Mouse (Mus musculus) thymus, postnatal 25 days (tissue): ENCODE data around the gene Etv4.

Experiments
- DNase-seq: peaks from one replicate; pipeline ENCODE4 v3.0.0; 2022

The Etv4 gene

DNA sequence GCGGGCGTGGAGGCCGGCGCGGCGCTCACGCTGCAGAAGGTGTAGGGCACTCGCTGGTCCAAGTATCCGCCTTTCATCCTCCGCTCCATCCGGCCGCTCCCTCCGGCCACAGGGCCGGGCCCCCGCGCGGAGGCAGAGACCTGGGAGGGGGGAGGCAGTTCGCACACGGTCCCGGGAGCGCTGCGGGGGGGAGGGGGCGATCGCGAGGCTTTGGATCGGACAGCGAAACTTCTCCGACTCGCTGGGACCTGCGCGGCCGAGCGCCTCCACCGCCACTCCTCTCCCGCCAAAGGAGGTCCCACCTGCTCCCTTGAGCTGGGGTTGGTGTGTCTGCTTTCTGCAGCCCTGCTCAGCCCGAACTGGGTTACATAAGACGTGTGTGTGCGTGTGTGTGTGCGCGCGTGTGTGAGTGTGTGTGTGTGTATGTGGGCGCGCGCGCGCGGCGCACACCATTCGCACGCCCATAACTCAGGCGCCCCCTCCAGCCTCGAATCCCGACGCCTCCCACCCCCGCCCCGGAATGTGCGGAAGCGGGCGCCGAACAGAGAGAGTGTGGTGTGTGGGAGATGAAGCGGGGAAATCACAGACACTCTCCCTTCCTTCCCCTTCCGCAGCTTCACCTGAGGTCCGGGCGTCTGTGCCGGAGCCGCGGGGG, 556 bp downstream of the Etv4 start:
- no peak for DNase-seq

DNA sequence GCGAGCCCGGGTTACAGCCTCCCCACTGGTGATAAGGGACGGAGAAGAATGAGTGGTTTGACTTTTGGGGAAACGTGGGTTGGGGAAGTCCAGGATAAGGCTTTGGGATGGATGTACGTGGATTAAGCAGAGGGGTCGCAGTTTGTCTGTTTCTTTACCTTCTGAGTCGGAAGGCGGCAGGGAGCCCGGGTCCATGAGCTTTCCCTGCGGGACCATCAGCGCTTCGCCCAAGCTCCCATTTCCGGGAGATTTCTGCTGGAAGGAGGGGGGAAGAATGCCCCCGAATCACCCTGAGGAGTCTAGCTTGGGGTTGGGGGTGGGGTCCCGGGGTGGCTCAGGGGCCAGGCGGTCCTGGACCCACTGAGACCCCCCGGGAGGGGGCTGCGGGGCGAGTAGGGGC, 1.1 kb downstream of the Etv4 start:
- DNase-seq, result no peak

DNA sequence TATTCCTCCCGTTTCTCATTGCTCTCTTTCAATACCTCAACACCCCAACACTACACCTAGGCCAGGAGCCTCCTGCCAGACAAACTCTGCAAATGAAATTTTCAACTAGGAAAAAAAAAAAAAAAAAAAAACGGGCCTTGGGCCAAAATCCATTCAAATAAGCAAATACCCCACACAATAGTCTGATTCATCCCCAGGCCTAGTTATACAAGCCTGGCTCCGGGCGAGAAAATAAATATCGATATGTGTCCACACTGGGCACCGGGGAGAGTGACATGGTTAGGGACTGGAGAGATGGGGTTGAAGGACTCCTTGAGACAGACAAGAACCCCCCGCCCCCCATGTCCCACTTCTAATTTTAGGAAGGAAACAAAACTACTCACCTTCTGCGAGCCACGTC, 1.6 kb downstream of the Etv4 start:
- no peak for DNase-seq

GRCm38 (mm10) chr11:101783135-101783534, 2.0 kb downstream of the Etv4 start:
- DNase-seq, result no peak

DNA sequence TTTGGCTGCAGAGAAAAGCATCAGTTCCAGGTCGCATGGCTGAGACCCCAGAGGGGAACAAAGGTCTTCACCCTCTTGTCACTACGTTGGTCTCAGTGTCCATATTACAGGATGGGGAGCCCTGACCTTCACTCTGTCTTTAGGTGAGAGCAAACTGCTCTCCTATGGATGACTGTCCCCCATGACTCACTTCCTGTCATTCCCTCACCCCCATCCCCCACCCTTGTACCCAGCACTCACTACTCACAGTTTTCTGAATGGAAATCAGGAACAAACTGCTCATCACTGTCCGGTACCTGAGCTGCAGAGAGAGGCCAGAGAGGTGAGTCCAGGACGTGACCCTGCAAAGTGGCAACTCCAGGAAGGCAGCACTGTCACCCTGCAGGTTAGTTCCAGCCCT, 8.3 kb downstream of the Etv4 start:
- no peak for DNase-seq

DNA sequence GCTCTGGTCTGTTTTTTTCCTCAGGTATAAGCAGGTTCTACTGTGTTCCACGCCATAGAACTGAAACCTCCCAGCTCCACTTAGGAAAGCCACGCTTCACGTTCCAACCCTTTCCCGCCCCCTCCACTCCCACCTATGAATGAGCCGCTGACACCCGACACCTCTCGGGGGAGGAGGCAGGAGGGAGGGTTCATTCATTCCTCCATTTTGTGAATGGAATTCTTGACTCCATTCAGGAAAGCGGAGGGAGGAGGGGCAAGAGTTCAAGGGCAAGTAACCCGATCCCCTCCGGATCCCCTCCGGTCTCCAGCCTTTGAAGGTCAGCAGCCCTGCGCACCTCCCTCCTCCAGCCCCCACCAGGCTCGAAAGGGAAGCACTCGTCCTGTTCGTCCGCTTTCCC, 12.7 kb downstream of the Etv4 start:
- DNase-seq, result no peak

DNA sequence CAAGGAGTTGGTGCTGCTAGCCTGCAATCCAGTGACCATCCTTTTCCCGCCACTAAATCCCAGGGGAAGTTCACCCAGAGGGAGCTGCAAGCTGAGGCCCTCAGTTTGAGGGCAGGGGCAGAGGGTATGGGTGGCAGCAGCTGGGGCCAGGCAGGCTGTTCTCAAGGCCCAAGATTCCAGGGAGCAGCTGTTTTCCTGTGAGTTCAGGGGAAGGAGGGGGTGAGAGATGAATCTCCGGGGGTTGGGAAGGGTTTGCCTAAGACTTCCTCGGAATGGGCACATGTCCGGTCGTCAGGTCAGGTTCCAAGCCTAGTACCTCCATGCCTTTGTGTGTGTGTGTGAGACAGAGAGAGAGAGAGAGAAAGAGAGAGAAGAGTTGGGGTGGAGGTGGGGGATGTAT, 13.1 kb downstream of the Etv4 start:
- DNase-seq, result no peak

DNA sequence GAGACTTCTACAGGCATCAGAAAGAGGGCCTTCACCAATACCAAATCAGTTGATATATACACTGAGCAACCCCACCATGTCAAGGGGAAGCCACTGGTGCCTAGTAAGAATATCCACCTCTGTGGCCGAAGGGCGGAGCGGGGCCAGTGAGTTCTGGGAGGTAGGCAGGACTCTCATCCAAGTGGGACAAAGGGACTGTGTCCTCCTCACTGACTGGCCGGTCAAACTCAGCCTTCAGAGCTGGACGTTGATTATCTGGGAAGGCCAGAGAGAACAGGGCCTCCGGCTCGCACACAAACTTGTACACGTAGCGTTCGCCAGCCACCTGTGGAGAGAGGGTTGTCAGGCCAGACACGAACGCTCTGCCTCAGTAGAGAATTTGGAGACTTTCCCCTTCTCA, 14.9 kb downstream of the Etv4 start:
- DNase-seq, result no peak

DNA sequence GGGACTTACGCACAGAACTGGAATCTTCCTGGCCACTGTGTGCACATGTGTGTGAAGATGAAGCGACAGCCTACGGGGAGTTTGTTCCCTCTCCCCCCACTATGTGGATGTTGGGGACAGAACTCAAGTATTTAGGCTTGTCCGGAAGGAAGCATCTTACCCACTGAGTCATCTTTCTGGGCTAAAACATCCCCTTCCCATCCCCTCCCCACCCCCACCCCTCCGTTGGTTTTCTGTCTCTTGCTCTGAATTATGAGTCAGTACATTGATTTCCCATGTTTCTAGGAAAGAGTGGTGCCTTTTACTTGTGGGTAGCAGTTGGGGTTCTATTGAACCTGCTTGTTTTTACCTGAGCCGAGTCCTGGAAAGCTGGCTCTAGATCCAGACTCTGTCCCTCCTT, 16.4 kb downstream of the Etv4 start:
- no peak for DNase-seq

- DNase-seq, result no peak
Measured at GRCm38 (mm10) chr11:101767326-101767725, 17.8 kb downstream of the Etv4 start.

GRCm38 (mm10) chr11:101764546-101764945, 20.6 kb downstream of the Etv4 start:
- DNase-seq, result no peak

DNA sequence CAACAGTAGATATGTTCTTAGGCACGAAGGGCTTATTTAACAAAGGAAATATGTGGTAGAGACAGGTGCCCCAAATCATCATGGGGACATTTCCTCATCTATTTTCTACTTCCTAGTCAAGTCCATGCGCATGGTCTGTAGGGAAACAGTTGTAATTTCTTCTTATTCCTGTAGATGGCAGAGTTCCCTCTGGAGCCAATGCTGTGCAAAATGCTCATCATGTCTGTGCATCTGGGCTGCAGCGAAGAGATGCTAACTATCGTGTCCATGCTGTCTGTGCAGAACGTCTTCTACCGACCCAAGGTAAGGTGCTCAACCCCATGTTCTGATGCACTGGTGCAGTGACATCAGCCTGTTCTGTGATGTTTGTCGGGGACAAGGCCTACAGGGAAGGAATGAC, 21.4 kb downstream of the Etv4 start:
- DNase-seq, result no peak

GRCm38 (mm10) chr11:101759530-101759929, 25.6 kb downstream of the Etv4 start:
- no peak for DNase-seq

DNA sequence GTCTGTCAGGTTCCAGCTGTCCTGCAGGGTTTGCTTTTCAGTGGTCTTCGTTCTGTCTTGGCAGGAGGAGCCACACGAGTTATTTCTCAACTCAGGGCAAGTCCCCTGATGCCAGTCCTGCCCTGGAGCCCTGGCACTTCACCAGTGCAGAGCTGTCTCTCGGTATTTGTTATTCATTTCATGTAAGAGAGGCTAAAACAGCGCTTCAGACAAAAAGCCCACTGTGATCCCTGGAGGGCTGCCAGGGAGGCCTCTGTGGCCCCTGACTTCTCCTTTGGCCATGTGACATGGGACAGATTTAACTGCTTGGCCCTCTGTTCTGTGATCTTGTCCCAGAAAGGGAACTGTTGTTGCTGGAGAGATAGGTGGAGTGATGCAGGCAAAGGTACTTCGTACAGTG, 26.7 kb downstream of the Etv4 start:
- DNase-seq, result no peak

DNA sequence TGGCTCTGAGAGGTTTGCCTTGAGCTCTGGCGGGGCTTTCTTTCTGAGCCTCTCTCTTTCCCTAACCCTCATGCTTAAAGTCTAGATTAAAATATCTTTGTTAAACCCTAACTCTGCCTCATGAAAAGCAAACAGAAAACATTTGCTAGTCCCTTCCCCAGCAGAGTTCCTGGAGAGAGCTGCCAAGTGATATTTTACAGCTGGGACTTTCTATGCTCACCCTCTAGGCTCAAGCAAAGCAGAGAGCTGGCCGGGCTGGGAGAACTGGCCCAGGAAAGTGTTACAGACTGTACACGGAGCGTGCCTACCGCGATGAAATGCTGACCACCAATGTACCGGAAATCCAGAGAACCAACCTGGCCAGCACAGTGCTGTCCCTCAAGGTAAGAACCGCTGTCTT, 27.8 kb downstream of the Etv4 start:
- no peak for DNase-seq

- DNase-seq, result no peak
Measured at GRCm38 (mm10) chr11:101756616-101757015, 28.6 kb downstream of the Etv4 start.

DNA sequence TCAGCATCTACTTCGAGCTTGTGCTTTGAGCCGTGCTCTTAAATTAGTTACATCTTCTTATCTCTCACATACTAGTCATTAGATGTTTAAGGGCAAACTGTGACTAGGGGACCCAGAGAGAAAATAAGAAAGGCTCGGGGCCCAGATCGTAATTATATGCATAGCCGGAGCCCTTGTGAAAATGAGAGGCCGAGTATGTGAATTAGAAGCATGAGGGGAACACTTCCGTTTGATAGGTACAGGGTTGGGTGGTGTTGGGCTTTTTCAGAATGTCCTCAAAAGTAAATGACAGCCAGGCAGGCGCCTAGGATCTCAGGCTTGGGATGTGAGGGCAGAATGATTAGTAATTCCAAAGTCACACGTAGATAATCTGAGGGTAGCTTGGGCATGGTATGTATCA, 51.6 kb downstream of the Etv4 start:
- DNase-seq, result no peak

GRCm38 (mm10) chr11:101732518-101733440, 52.4 kb downstream of the Etv4 start, which contains the start of gene Dhx8:
Gene Dhx8 (plus strand): TSS chr11:101732919.
- peak; percentile 98 for DNase-seq

DNA sequence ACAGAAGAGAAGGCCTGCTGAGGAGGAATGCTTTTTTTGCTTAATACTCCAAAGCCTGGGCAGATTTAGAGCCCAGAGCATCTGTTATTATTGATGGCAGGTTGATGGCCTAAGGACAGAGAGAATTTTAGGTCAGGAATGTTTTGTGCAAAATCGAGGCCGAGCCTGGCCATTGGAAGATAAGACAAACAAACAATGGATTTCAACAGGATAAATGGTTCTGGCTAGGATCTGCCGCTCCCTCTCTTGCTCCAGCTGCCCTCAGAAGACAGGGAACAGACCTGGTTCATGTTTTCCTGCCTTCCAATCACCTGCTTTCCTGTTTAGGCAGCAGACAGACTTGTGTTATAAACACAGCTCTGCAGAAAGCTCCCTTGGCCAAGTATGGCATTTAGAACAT, 55.9 kb downstream of the Etv4 start:
- DNase-seq, result no peak

DNA sequence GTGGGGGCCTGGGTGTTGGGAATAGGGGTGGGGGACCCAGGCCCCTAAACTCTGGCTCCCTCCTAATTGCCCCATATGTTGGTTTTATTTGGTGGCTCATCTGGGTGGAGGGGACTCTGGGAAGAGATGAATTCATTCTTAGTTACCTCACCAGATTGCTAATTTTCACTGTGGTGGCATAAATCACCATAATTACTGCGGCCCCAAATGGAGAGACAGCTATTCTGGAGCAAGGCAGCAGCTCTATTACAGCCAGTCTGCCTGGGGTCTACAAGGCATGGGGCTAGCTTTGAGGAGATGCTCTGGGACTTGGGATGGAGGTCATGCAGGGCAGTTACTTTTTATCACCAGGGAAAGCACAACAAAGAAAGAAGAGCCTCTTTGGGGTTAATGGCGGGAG, 58.4 kb downstream of the Etv4 start:
- no peak for DNase-seq

- DNase-seq, result no peak
Measured at GRCm38 (mm10) chr11:101725043-101725442, 60.1 kb downstream of the Etv4 start.

- DNase-seq, result no peak
Measured at GRCm38 (mm10) chr11:101719986-101720520, 65.1 kb downstream of the Etv4 start.
